Mouse (Mus musculus) stomach, embryonic 16.5 days (tissue): ENCODE measurements around the gene Alg5. TPM values are rescaled to one million over a fixed set of nuclear protein-coding genes. Genes with fewer than 3 reads are reported as not detected.

Experiments used
- ATAC-seq: fragments of 200-750 bp; cut with Nextera tagmentation; 2 replicates; pipeline ENCODE4 v1.8.0; 2017; ENCODE audit warnings: moderate number of reproducible peaks, moderate TSS enrichment; ENCODE audit not compliant: insufficient read depth, low FRiP score
- H3K27ac ChIP-seq: fragments of 300-500 bp; sonication (generic); 2 replicates; pipeline ENCODE4 v1.5.1; 2014; ENCODE audit warnings: low read length
- H3K27me3 ChIP-seq: fragments of 300-500 bp; sonication (generic); 2 replicates; pipeline ENCODE4 v1.6.1; 2014; ENCODE audit warnings: low read length, control low read depth, mixed read lengths; ENCODE audit not compliant: control insufficient read depth, insufficient read depth
- H3K36me3 ChIP-seq: fragments of 300-500 bp; sonication (generic); 2 replicates; pipeline ENCODE4 v1.6.1; 2014; ENCODE audit warnings: low read length; ENCODE audit not compliant: control insufficient read depth, insufficient read depth
- H3K4me1 ChIP-seq: fragments of 300-500 bp; sonication (generic); 2 replicates; pipeline ENCODE4 v1.6.1; 2014; ENCODE audit warnings: low read length, control low read depth, mixed read lengths; ENCODE audit not compliant: control insufficient read depth, insufficient read depth
- H3K4me2 ChIP-seq: fragments of 300-500 bp; sonication (generic); 2 replicates; pipeline ENCODE4 v1.6.1; 2014; ENCODE audit warnings: low read depth, low read length, mixed read lengths
- H3K4me3 ChIP-seq: fragments of 300-500 bp; sonication (generic); replicated peaks from 2 replicates; pipeline ENCODE4 v1.5.1; 2014; ENCODE audit warnings: mild to moderate bottlenecking, low read length
- H3K9ac ChIP-seq: fragments of 300-500 bp; sonication (generic); 2 replicates; pipeline ENCODE4 v1.6.1; 2014; ENCODE audit warnings: low read length
- H3K9me3 ChIP-seq: fragments of 300-500 bp; sonication (generic); replicated peaks from 2 replicates; pipeline ENCODE4 v1.6.1; 2016; ENCODE audit warnings: low read length, control low read depth; ENCODE audit not compliant: control insufficient read depth
- WGBS: fragments of 180-500 bp; shearing (Covaris S2); extraction: QIAGEN DNeasy Blood & Tissue Kit; methylation state at CpG from one replicate; pipeline ENCODE4 v1.1.7; 2014; 5-methylcytosine and 5-hydroxymethylcytosine counted together
- polyA plus RNA-seq: library from polyadenylated mRNA; unstranded; fragments of >200 nt; fragmentation: Nextera tagmentation; extraction: Ambion mirVana; gene quantifications from 2 replicates; pipeline ENCODE4 v1.2.1, GENCODE M21; 2015

Alg5 gene
- polyA plus RNA-seq, 1 experiment from 2014 or later = 63.6 TPM

DNA sequence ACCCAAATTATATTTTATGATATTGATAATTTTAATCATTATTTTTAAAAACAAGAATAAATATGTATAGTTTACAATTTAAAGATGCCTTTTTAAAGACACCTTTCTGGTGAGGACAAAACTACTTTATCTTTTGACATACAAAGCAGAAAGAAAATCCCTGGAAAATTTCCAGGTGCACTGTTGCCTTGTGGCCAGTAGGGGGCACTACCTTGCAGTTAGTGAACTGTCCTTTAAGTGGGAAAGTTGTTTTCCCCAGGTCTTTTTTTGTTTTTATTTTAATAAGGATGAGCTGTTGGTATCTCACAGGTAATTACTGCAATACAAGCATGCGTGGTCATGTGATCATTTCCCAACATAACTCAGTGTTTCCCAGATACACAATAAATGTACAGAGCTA is 60.5 kb downstream of the Alg5 start:
- no peak overlapping the region for H3K9ac ChIP-seq
- no peak overlapping the region for H3K4me3 ChIP-seq
- 96% methylated on average over 1 of the region's 1 CpGs for WGBS
- no peaks in the 10 kb centered on the region for H3K4me1 ChIP-seq
- no peak overlapping the region for H3K4me2 ChIP-seq
- ATAC-seq = no peak
- no peak overlapping the region for H3K27ac ChIP-seq
- H3K36me3 ChIP-seq = no peaks in the 10 kb centered on the region; the same call in 1 of the 2 replicates
- peaks cover 11% of the 10 kb centered on the region; the same call in 1 of the 2 replicates for H3K9me3 ChIP-seq
- H3K27me3 ChIP-seq = no peaks in the 10 kb centered on the region

DNA sequence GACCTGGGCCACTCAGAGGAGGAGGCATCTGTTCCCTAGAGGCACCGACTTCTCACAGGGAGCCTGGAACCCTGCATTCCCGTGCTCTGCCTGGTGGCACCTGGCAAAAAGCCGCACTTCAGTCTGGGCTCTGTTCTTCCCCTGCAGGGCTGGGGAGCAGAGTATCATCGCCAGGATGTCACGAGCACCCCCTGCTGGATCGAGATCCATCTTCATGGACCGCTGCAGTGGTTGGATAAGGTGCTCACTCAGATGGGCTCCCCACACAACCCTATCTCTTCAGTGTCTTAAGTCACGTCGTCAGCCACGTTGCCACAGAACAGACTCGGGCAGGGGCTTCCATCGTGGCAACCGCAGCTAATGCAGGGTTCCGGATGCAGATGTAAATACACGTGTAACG is 61.9 kb downstream of the Alg5 start:
- no peak overlapping the region for H3K27ac ChIP-seq
- peaks cover 11% of the 10 kb centered on the region; the same call in 1 of the 2 replicates for H3K9me3 ChIP-seq
- H3K27me3 ChIP-seq = no peaks in the 10 kb centered on the region
- no peaks in the 10 kb centered on the region for H3K4me1 ChIP-seq
- no peak overlapping the region for H3K4me3 ChIP-seq
- H3K4me2 ChIP-seq = no peak overlapping the region
- H3K36me3 ChIP-seq = no peaks in the 10 kb centered on the region; the same call in 1 of the 2 replicates
- ATAC-seq = peak; percentile 77; the same call in 1 of the 2 replicates
- WGBS = 28% methylated on average over 16 of the region's 16 CpGs
- no peak overlapping the region for H3K9ac ChIP-seq

Other genes with a start within 250 kb of the Alg5 start
- gene Supt20, start 42.7 kb upstream of the Alg5 start, polyA plus RNA-seq = 88.9 and 92.8 TPM in 2 replicates
- 0.51 and 0.88 TPM in 2 replicates for gene Gm21958, start 21.2 kb upstream of the Alg5 start, polyA plus RNA-seq
- gene Exosc8, start 146 bp upstream of the Alg5 start, polyA plus RNA-seq = 87.3 and 90.3 TPM in 2 replicates
- gene Smad9, start 20.0 kb downstream of the Alg5 start, polyA plus RNA-seq = 1.1 and 1.3 TPM in 2 replicates
- 19.0 and 19.4 TPM in 2 replicates for gene Rfxap, start 72.3 kb downstream of the Alg5 start, polyA plus RNA-seq
- 0.10 TPM in 2 replicates for gene Sertm1, start 180.3 kb downstream of the Alg5 start, polyA plus RNA-seq